16 mouse cellular contexts compared by ENCODE assay signal in the genomic region with DNA sequence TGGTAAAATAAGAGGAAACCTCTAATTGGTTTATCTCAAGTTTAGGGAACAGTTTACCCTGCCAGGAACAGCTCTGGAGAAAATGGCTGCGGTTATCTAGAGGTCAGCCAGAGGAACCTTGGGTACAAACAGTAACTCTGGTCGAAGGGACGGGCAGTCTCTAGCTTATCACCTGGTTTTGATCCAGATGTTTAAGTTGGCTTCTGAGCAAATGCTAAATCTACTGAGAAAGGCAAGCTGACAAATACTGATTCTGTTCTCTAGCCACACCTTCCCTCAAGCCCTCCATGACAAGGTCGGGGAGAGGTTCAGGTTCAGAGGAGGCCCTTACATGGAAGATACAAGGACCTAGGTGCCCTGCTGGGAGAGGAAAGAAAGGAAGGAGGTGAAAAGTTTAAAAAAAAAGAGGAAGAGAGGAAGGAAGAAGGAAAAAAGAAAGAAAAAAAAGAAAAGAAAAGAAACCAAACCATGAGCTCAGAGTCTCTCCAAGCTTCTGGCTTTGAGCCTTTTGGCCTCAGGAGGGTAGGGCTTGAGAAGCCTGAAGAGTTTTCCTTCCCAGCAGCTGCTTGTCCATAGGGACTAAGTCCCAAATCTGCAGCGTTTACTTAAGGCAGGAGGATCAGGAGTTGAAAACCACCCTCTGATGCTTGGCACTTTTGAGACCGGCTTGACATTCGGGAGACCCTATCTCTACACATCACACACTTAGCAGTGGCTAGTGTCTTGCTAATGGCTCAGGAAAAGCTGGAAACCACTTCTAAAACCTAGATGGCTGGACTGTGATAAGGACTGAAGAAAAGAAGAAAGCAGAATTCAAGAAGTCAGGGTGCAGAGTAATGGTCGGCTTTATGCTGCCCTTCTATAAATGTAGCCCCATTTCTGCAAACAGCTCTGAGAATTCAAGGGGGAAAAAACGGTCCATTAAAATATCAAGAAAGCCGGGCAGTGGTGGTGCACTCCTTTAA. TPM values are rescaled to one million over a fixed set of nuclear protein-coding genes. Genes with fewer than 3 reads are reported as not detected.
DNase-seq lines count a peak whose midpoint lies in the region; ATAC-seq and TF ChIP-seq lines count a peak whose summit lies in the region.
"Had no signal": no experiment of that assay in that cellular context is flagged by ENCODE, and none has a peak within 500 bp of the region (broad histone marks: within the 10 kb centered on the region; RNA-seq: fewer than 3 reads in every experiment).

No protein-coding gene starts in this region.

- no peak overlapping the region for H3K4me2 ChIP-seq in heart, embryonic 13.5 days
- H3K4me2 ChIP-seq in liver, embryonic 14.5 days (ENCODE audit: low read depth): no peak overlapping the region
- H3K4me2 ChIP-seq in hindbrain, postnatal 0 days (ENCODE audit: low read depth, low read length): no peak overlapping the region

- no peak for DNase-seq in gastrocnemius, adult 2 months
- DNase-seq in gastrocnemius, adult 8-10 months (ENCODE audit: low spot score in 2 of 2): no peak
- DNase-seq in liver, embryonic 14.5 days (ENCODE audit: low read depth in 3 of 3, low spot score in 3 of 3): peak in 1 of 3 experiments; percentile 20
- DNase-seq in cerebellum, adult 11-12 months: no peak
- DNase-seq in cerebellum, postnatal 14 days: no peak
- DNase-seq in hindbrain, postnatal 0 days (ENCODE audit: low spot score): no peak
- DNase-seq: adrenal gland, postnatal 36 days; cerebellum, adult 2 months; left cerebral cortex, postnatal 4 days; thymus, adult 2 months had no signal

- no peak for TF ChIP-seq EP300 in liver, embryonic 14.5 days (IDR thresholded peaks at IDR 0.05; ENCODE audit: low read depth)

- WGBS in heart, embryonic 13.5 days: 48% methylated on average over 10 of the region's 10 CpGs
- WGBS in liver, embryonic 14.5 days (ENCODE audit: insufficient replicate concordance): 23% methylated on average over 10 of the region's 10 CpGs
- WGBS in hindbrain, postnatal 0 days: 79% methylated on average over 10 of the region's 10 CpGs

- H3K9ac ChIP-seq in heart, embryonic 13.5 days: no peak overlapping the region
- no peak overlapping the region for H3K9ac ChIP-seq in liver, embryonic 14.5 days (replicated peaks)
- no peak overlapping the region for H3K9ac ChIP-seq in hindbrain, postnatal 0 days (replicated peaks; ENCODE audit: low read length)

- H3K4me1 ChIP-seq in brown adipose tissue, adult 24 weeks (ENCODE audit: control insufficient read depth, insufficient read depth, insufficient read length, low read length): peaks cover 3% of the 10 kb centered on the region; the same call in 1 of the 2 replicates
- peaks cover 46% of the 10 kb centered on the region for H3K4me1 ChIP-seq in heart, embryonic 13.5 days
- H3K4me1 ChIP-seq in liver, embryonic 14.5 days (replicated peaks; ENCODE audit: control insufficient read depth in 2 of 2, insufficient read depth in 2 of 2, low read length in 1 of 2): peaks cover 6 to 15% of the 10 kb centered on the region in 2 experiments
- no peaks in the 10 kb centered on the region for H3K4me1 ChIP-seq in hindbrain, postnatal 0 days (ENCODE audit: insufficient read depth, low read length)

- H3K27ac ChIP-seq in gastrocnemius, adult 2 months: peak overlapping the region; percentile 28; the same call in 1 of the 2 replicates
- peak overlapping the region; percentile 37; the same call in 1 of the 2 replicates for H3K27ac ChIP-seq in brown adipose tissue, adult 24 weeks (replicated peaks; ENCODE audit: low read depth, low read length)
- H3K27ac ChIP-seq in heart, embryonic 13.5 days (replicated peaks): peak overlapping the region; percentile 62
- no peak overlapping the region for H3K27ac ChIP-seq in liver, embryonic 14.5 days
- H3K27ac ChIP-seq in hindbrain, postnatal 0 days: no peak overlapping the region
- H3K27ac ChIP-seq: kidney, postnatal 0 days; midbrain, embryonic 10.5 days had no signal

- ATAC-seq in heart, embryonic 13.5 days (ENCODE audit: extremely low read depth, insufficient number of reproducible peaks, low FRiP score, low TSS enrichment): no peak
- peak; percentile 47; the same call in 1 of the 2 replicates for ATAC-seq in liver, embryonic 14.5 days (ENCODE audit: insufficient read depth)
- no peak for ATAC-seq in hindbrain, postnatal 0 days
- ATAC-seq: inflammation-experienced regulatory T-cells, adult 6 months had no signal

- no peaks in the 10 kb centered on the region for H3K36me3 ChIP-seq in heart, embryonic 13.5 days
- H3K36me3 ChIP-seq in liver, embryonic 14.5 days (replicated peaks; ENCODE audit: control insufficient read depth, insufficient read depth, low read depth): no peaks in the 10 kb centered on the region
- no peaks in the 10 kb centered on the region for H3K36me3 ChIP-seq in hindbrain, postnatal 0 days (ENCODE audit: insufficient read depth, low read length)
- H3K36me3 ChIP-seq: midbrain, embryonic 10.5 days had no signal

- no peak for TF ChIP-seq CTCF in gastrocnemius, adult 2 months (IDR thresholded peaks at IDR 0.05)
- no peak for TF ChIP-seq CTCF in liver, embryonic 14.5 days (IDR thresholded peaks at IDR 0.05; ENCODE audit: low read depth)
- no peak for TF ChIP-seq CTCF in hindbrain, postnatal 0 days (IDR thresholded peaks at IDR 0.05; ENCODE audit: low read depth)

- intact Hi-C loops in gastrocnemius, adult 2 months (cut with DNase I): no loop called here

- H3K27me3 ChIP-seq in heart, embryonic 13.5 days (replicated peaks): no peaks in the 10 kb centered on the region
- H3K27me3 ChIP-seq in liver, embryonic 14.5 days (ENCODE audit: control insufficient read depth, insufficient read depth, low read length): no peaks in the 10 kb centered on the region
- no peaks in the 10 kb centered on the region for H3K27me3 ChIP-seq in hindbrain, postnatal 0 days (ENCODE audit: insufficient read depth, low read length)

- H3K4me3 ChIP-seq in gastrocnemius, adult 2 months: no peak overlapping the region
- H3K4me3 ChIP-seq in brown adipose tissue, adult 24 weeks (ENCODE audit: insufficient read depth, low read depth, low read length): no peak overlapping the region
- H3K4me3 ChIP-seq in heart, embryonic 13.5 days: no peak overlapping the region
- H3K4me3 ChIP-seq in liver, embryonic 14.5 days (ENCODE audit: insufficient read depth in 1 of 2, low read depth in 2 of 2, low read length in 2 of 2): no peak overlapping the region
- H3K4me3 ChIP-seq in hindbrain, postnatal 0 days (ENCODE audit: low read length): no peak overlapping the region
- H3K4me3 ChIP-seq: midbrain, embryonic 10.5 days had no signal

- peaks cover 8% of the 10 kb centered on the region; the same call in 1 of the 2 replicates for H3K9me3 ChIP-seq in heart, embryonic 13.5 days
- H3K9me3 ChIP-seq in liver, embryonic 14.5 days (ENCODE audit: control insufficient read depth, low read length): no peaks in the 10 kb centered on the region; the same call in 1 of the 2 replicates
- no peaks in the 10 kb centered on the region for H3K9me3 ChIP-seq in hindbrain, postnatal 0 days (ENCODE audit: low read length)

RNA-seq across cellular contexts. Expression of gene Pecam1, which starts 21.7 kb away (rescaled TPM):
- total RNA-seq in gastrocnemius, adult 2 months (2021): 10 to 100 TPM; 37.1 to 43.8 TPM
- total RNA-seq in gastrocnemius, adult 8-10 months (2022): 10 to 100 TPM; 25.4 to 30.9 (median 26.7) TPM
- 31.7 and 54.7 TPM in 2 replicates for polyA plus RNA-seq in brown adipose tissue, adult 24 weeks (2012; ENCODE audit: insufficient read depth, insufficient read length, missing spikeins)
- polyA plus RNA-seq in heart, embryonic 13.5 days (2015; fragmentation: Nextera tagmentation; extraction: Ambion mirVana): 60.7 and 61.4 TPM in 2 replicates
- polyA plus RNA-seq in liver, embryonic 14.5 days (2012; rRNA removed): 4.6 and 6.3 TPM in 2 replicates
- 5.5 and 6.1 TPM in 2 replicates for polyA plus RNA-seq in liver, embryonic 14.5 days (2014; fragmentation: Nextera tagmentation; extraction: Ambion mirVana)
- 19.2 and 20.1 TPM in 2 replicates for total RNA-seq in hindbrain, postnatal 0 days (2014; rRNA removed)
- 10.9 and 11.2 TPM in 2 replicates for polyA plus RNA-seq in hindbrain, postnatal 0 days (2015; fragmentation: Nextera tagmentation; extraction: Ambion mirVana)

RNA-seq across cellular contexts. Expression of gene Milr1, which starts 22.3 kb away (rescaled TPM):
- not detected for total RNA-seq in gastrocnemius, adult 2 months (2021)
- total RNA-seq in gastrocnemius, adult 8-10 months (2022): under 1 TPM in 1 of 4 experiments, not detected in 3; 0.40 TPM
- polyA plus RNA-seq in brown adipose tissue, adult 24 weeks (2012; ENCODE audit: insufficient read depth, insufficient read length, missing spikeins): 0.95 TPM in 1 of 2 replicates, not detected in the other
- 1.5 and 1.9 TPM in 2 replicates for polyA plus RNA-seq in heart, embryonic 13.5 days (2015; fragmentation: Nextera tagmentation; extraction: Ambion mirVana)
- polyA plus RNA-seq in liver, embryonic 14.5 days (2012; rRNA removed): 1.00 and 2.2 TPM in 2 replicates
- 2.2 and 3.0 TPM in 2 replicates for polyA plus RNA-seq in liver, embryonic 14.5 days (2014; fragmentation: Nextera tagmentation; extraction: Ambion mirVana)
- total RNA-seq in hindbrain, postnatal 0 days (2014; rRNA removed): 0.40 TPM in 1 of 2 replicates, not detected in the other
- 0.56 and 0.72 TPM in 2 replicates for polyA plus RNA-seq in hindbrain, postnatal 0 days (2015; fragmentation: Nextera tagmentation; extraction: Ambion mirVana)
- total RNA-seq: layer of hippocampus, postnatal 14 days had no signal

RNA-seq across cellular contexts. Expression of gene Polg2, which starts 50.7 kb away (rescaled TPM):
- total RNA-seq in gastrocnemius, adult 2 months (2021): 1 to 10 TPM; 2.4 to 3.3 TPM
- 1 to 10 TPM; 2.3 to 3.5 (median 3.0) TPM for total RNA-seq in gastrocnemius, adult 8-10 months (2022)
- 4.6 and 5.1 TPM in 2 replicates for polyA plus RNA-seq in brown adipose tissue, adult 24 weeks (2012; ENCODE audit: insufficient read depth, insufficient read length, missing spikeins)
- polyA plus RNA-seq in heart, embryonic 13.5 days (2015; fragmentation: Nextera tagmentation; extraction: Ambion mirVana): 6.1 and 6.5 TPM in 2 replicates
- polyA plus RNA-seq in liver, embryonic 14.5 days (2012; rRNA removed): 2.7 and 3.8 TPM in 2 replicates
- polyA plus RNA-seq in liver, embryonic 14.5 days (2014; fragmentation: Nextera tagmentation; extraction: Ambion mirVana): 4.4 and 5.0 TPM in 2 replicates
- 8.3 and 12.9 TPM in 2 replicates for total RNA-seq in hindbrain, postnatal 0 days (2014; rRNA removed)
- 9.5 and 11.4 TPM in 2 replicates for polyA plus RNA-seq in hindbrain, postnatal 0 days (2015; fragmentation: Nextera tagmentation; extraction: Ambion mirVana)

Comparison
In these comparisons a context has a peak if more than half of its experiments do, and no peak if none do; other contexts are left out.
1. H3K27ac ChIP-seq: peak in gastrocnemius, adult 2 months (single experiment), brown adipose tissue, adult 24 weeks (single experiment) and heart, embryonic 13.5 days (single experiment); none in liver, embryonic 14.5 days (single experiment) and hindbrain, postnatal 0 days (single experiment).